Mouse (Mus musculus) midbrain, postnatal 0 days (tissue): ENCODE measurements around the gene Colgalt1. TPM values are rescaled to one million over a fixed set of nuclear protein-coding genes. Genes with fewer than 3 reads are reported as not detected.

Experiments used
- ATAC-seq: fragments of 200-750 bp; cut with Nextera tagmentation; 2 replicates; pipeline ENCODE4 v1.8.0; 2017; ENCODE audit warnings: moderate number of reproducible peaks, mild to moderate bottlenecking, moderate TSS enrichment, moderate library complexity; ENCODE audit not compliant: low FRiP score
- DNase-seq: peaks from one replicate; pipeline ENCODE4 v3.0.0-alpha.2; 2015; ENCODE audit warnings: low spot score
- H3K27ac ChIP-seq: fragments of 300-500 bp; sonication (generic); 2 replicates; pipeline ENCODE4 v1.5.1; 2014; ENCODE audit warnings: low read depth, mild to moderate bottlenecking, low read length, mixed read lengths
- H3K27me3 ChIP-seq: fragments of 300-500 bp; sonication (generic); 2 replicates; pipeline ENCODE4 v1.6.1; 2014; ENCODE audit warnings: low read length, control low read depth, mixed read lengths; ENCODE audit not compliant: insufficient read depth
- H3K36me3 ChIP-seq: fragments of 300-500 bp; sonication (generic); 2 replicates; pipeline ENCODE4 v1.6.1; 2014; ENCODE audit warnings: low read length, control low read depth, mixed read lengths; ENCODE audit not compliant: insufficient read depth
- H3K4me1 ChIP-seq: fragments of 300-500 bp; sonication (generic); 2 replicates; pipeline ENCODE4 v1.6.1; 2014; ENCODE audit warnings: mild to moderate bottlenecking, control low read depth, antibody characterized with exemption, low read length, mixed read lengths; ENCODE audit not compliant: insufficient read depth
- H3K4me2 ChIP-seq: fragments of 300-500 bp; sonication (generic); 2 replicates; pipeline ENCODE4 v1.6.1; 2014; ENCODE audit warnings: low read depth, mild to moderate bottlenecking, low read length, mixed read lengths; ENCODE audit not compliant: poor library complexity, severe bottlenecking
- H3K4me3 ChIP-seq: fragments of 300-500 bp; sonication (generic); 2 replicates; pipeline ENCODE4 v1.5.1; 2014; ENCODE audit warnings: low read depth, mild to moderate bottlenecking, low read length, moderate library complexity
- H3K9ac ChIP-seq: fragments of 300-500 bp; sonication (generic); replicated peaks from 2 replicates; pipeline ENCODE4 v1.6.1; 2014; ENCODE audit warnings: mild to moderate bottlenecking, low read length, moderate library complexity, mixed read lengths; ENCODE audit not compliant: poor library complexity, severe bottlenecking
- H3K9me3 ChIP-seq: fragments of 300-500 bp; sonication (generic); 2 replicates; pipeline ENCODE4 v1.6.1; 2016; ENCODE audit warnings: low read length, control low read depth
- CTCF ChIP-seq: IDR thresholded peaks from 2 replicates; pipeline ENCODE4 v1.5.1; 2016; ENCODE audit warnings: antibody characterized with exemption, mild to moderate bottlenecking
- WGBS: fragments of 180-500 bp; shearing (Covaris S2); extraction: QIAGEN DNeasy Blood & Tissue Kit; methylation state at CpG from one replicate; pipeline ENCODE4 v1.1.7; 2014; 5-methylcytosine and 5-hydroxymethylcytosine counted together
- polyA plus RNA-seq: library from polyadenylated mRNA; unstranded; fragments of >200 nt; fragmentation: Nextera tagmentation; extraction: Ambion mirVana; gene quantifications from 2 replicates; pipeline ENCODE4 v1.2.1, GENCODE M21; 2015
- total RNA-seq: library from RNA; depleted of rRNA; stranded (reverse); fragments of >200 nt; gene quantifications from 2 replicates; pipeline ENCODE4 v1.2.3, GENCODE M21; 2014

The Colgalt1 gene
- total and polyA plus RNA-seq, 2 experiments from 2014 or later = 62.8 to 106 TPM

DNA sequence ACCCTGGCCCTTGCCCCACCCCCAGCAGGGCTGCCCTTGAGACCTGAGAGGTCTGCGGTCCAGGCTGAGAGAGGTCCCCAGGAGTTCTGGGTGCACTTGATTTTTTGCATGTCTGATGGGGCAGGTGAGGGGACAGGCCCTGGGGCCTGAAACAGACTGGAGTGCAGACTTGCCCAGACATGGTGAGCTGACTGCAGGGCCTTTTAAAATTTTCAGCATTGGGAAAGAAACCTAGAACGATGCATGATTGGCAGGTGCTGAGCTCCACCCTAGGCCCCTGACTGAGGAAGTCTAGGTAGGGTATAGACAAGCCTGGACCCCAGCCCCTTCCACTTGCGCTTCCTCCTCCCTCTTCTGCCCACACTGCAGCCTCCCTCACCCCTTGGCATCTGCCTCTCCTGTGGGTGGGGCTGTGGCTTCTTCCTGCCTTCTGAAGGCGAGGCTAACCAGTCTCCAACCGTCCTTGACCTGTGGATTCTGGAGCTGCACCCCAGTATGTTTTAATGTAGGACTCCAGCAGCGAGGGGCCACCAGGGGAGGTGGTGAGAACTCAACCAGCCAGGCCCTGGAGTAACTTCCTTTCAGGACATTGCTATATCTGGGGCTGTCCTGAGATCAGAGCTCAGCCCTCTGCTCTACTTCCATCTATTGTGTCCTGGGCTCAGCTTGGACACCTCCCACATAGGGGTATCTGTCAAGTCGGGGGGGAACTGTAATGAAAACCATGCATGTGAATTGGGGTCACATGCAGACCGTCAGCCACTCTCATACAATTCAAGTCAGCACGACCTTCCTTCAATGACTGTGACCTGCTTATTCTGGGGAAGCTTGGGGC lies 16.7 kb downstream of the Colgalt1 start:
- no peak overlapping the region for H3K4me3 ChIP-seq
- no peaks in the 10 kb centered on the region for H3K9me3 ChIP-seq
- H3K27ac ChIP-seq = peak overlapping the region; percentile 26; the same call in 1 of the 2 replicates
- H3K36me3 ChIP-seq = peaks cover 15% of the 10 kb centered on the region
- 0 out of 2 replicates have a peak, but pooled peaks cover 9% of the 10 kb centered on the region for H3K4me1 ChIP-seq
- no peak; the same call in 1 of the 2 replicates for TF ChIP-seq CTCF
- whole genome bisulfite sequencing = 55% methylated on average over 9 of the region's 9 CpGs
- DNase-seq = no peak
- no peaks in the 10 kb centered on the region for H3K27me3 ChIP-seq
- ATAC-seq = no peak
- no peak overlapping the region for H3K4me2 ChIP-seq
- no peak overlapping the region for H3K9ac ChIP-seq

DNA sequence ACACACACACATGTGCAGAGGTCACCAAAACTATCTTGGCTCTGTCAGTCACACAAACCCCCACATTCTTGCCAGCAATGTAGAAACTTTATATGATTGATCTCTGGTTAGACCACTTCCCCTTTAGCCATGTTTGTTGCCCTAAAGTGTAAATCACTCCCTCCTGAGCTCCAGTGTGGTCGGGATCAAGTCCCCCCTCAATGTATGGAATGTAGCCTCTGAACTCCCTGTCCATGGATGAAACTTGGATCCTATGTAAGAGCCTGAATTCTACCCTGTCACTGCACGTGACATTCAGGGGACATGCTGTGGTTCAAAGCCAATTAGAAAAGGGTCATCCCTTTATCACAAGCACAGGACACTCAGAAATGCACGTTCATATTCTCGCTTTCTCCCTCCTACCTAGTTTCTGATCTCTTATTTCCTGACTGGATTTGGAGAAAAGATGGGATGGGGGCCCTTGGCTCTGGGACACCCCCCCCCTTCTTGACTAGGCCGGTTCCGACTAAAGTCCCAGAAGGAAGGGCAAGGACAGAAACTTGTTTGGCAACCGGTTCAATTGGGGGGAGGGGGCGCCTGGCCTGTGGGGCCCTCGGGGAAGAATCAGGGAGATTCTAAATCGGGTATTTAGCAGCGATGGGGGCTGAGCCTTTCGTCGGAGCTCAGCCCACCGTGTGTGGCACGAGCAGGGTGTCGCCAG lies 17.7 kb downstream of the Colgalt1 start:
- peak overlapping the region; percentile 72 for H3K27ac ChIP-seq
- H3K9ac ChIP-seq = peak overlapping the region; percentile 20
- H3K27me3 ChIP-seq = no peaks in the 10 kb centered on the region
- 0 out of 2 replicates have a peak, but pooled peaks cover 9% of the 10 kb centered on the region for H3K4me1 ChIP-seq
- no peaks in the 10 kb centered on the region for H3K9me3 ChIP-seq
- peak overlapping the region; percentile 39 for H3K4me3 ChIP-seq
- WGBS = 9% methylated on average over 10 of the region's 16 CpGs
- DNase-seq = no peak
- no peak for ATAC-seq
- peak overlapping the region; percentile 84 for H3K4me2 ChIP-seq
- H3K36me3 ChIP-seq = peaks cover 12% of the 10 kb centered on the region
- TF ChIP-seq CTCF = no peak

DNA sequence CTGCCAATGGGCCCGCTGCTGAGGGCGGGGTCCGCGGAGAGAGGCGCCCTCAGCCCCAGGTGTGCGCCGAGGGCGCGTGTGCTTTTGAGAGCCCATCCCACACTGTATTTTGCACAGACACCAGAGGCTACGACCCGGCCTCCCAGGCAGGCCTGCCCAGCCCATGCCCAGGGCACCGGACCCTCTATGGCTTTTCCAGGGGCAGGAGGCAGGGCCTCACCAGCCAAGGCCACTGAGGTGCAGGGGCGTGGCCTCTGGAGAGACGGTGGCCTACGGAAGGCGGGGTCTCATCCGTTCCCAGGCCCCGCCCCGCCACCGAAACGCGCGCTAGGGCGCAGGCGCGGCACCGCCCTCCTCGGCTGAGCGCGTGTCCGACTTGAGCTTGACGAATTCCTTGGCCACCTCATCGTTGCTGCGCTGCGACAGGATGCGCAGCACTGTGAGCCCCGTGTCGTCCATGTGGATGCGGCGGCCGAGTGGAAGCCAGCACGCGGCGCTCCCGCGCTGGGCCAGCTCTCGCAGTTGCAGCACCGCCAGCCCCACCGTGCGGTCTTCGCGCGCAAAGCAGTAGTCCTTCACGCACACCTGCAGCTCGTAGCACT lies 18.4 kb downstream of the Colgalt1 start:
- Histone ChIP-seq H3K27me3 (no peaks in the 10 kb centered on the region), H3K4me3 (peak overlapping the region; percentile 39), H3K4me2 (peak overlapping the region; percentile 84), H3K36me3 (peaks cover 9% of the 10 kb centered on the region; the same call in 1 of the 2 replicates), H3K9ac (peak overlapping the region; percentile 20), H3K9me3 (no peaks in the 10 kb centered on the region), H3K27ac (peak overlapping the region; percentile 72), H3K4me1 (0 out of 2 replicates have a peak, but pooled peaks cover 9% of the 10 kb centered on the region)
- ATAC-seq (peak; percentile 87), DNase-seq (peak; percentile 93)
- TF ChIP-seq CTCF = peak; percentile 73
- WGBS = 0% methylated on average over 46 of the region's 55 CpGs

DNA sequence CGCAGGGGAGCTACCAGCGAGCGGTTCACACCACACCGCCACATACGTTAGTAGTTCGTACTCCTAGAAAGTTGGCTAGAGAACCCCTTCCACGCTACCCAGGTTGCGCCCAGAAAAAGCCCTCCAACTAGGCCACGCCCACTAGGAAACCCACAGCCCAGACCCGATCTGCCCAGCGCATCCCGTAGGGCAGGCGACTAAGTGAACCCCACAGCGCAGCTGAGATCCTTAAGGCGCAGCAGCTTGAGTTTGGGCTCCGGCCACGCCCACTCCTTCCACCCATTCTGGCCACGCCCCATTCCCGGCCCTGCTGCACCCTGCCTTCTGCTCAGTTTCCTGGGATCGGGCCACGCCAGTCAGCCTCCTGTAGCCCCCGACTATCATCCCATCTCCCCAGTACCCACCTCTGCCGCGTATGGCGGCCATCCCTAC lies 19.0 kb downstream of the Colgalt1 start:
- H3K4me1 ChIP-seq = 0 out of 2 replicates have a peak, but pooled peaks cover 9% of the 10 kb centered on the region
- peaks cover 9% of the 10 kb centered on the region; the same call in 1 of the 2 replicates for H3K36me3 ChIP-seq
- TF ChIP-seq CTCF = no peak
- H3K9ac ChIP-seq = peak overlapping the region; percentile 20; the same call in 1 of the 2 replicates
- WGBS = 5% methylated on average over 25 of the region's 25 CpGs
- no peaks in the 10 kb centered on the region for H3K9me3 ChIP-seq
- H3K27ac ChIP-seq = peak overlapping the region; percentile 72; the same call in 1 of the 2 replicates
- H3K4me2 ChIP-seq = peak overlapping the region; percentile 84
- peak overlapping the region; percentile 39 for H3K4me3 ChIP-seq
- H3K27me3 ChIP-seq = no peaks in the 10 kb centered on the region
- no peak for DNase-seq
- peak; percentile 15; the same call in 1 of the 2 replicates for ATAC-seq

DNA sequence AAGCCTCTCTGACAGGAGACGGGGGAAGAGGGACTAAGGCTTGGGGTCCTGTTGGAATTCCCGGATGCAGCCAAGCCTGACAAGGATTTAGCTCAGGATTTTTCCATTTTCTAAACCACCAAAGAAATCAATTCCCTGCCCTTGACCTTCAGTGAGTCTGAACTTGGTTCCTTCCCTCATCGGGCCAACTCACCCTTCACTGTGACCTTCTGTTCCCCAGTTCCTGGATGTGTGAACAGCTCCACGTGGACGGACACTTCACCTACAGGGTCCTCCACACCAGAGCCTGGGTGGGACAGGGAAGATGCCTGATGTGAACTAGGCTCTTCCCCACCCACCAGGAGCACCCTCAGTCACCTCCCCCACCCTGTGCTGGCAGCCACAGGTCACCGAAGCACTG lies 20.0 kb downstream of the Colgalt1 start:
- Histone ChIP-seq H3K27ac (no peak overlapping the region), H3K4me1 (0 out of 2 replicates have a peak, but pooled peaks cover 9% of the 10 kb centered on the region), H3K4me2 (no peak overlapping the region), H3K36me3 (peaks cover 13% of the 10 kb centered on the region), H3K4me3 (no peak overlapping the region), H3K9ac (no peak overlapping the region), H3K9me3 (no peaks in the 10 kb centered on the region), H3K27me3 (no peaks in the 10 kb centered on the region)
- ATAC-seq (no peak), DNase-seq (no peak)
- 91% methylated on average over 6 of the region's 6 CpGs for WGBS
- no peak for TF ChIP-seq CTCF
